Mouse (Mus musculus): ENCODE results near the gene Dtd1. TPM values are rescaled to one million over a fixed set of nuclear protein-coding genes. Genes with fewer than 3 reads are reported as not detected.

Dtd1 gene
- polyA plus RNA-seq, 1 experiment from 2014 or later: 31.4 TPM

GRCm38 (mm10) chr2:144807766-144808754, 208.4 kb downstream of the Dtd1 start:
- Histone ChIP-seq H3K27ac (no peak overlapping the region), H3K4me2 (no peak overlapping the region), H3K27me3 (no peaks in the 10 kb centered on the region), H3K9me3 (replicated peaks) (no peaks in the 10 kb centered on the region), H3K4me1 (replicated peaks) (no peaks in the 10 kb centered on the region), H3K9ac (no peak overlapping the region), H3K36me3 (no peaks in the 10 kb centered on the region), H3K4me3 (replicated peaks) (no peak overlapping the region)
- DNase-seq (no peak), ATAC-seq (ENCODE audit: low read depth) (no peak)
- WGBS (ENCODE audit: insufficient replicate concordance): 44% methylated on average over 15 of the region's 15 CpGs

Small RNA genes lying within 50 kb of the gene (microRNA-seq; reads per million reads assigned to microRNA genes)
- not detected for gene Gm24823

Other genes with a start within 250 kb of the Dtd1 start
- gene Kat14, start 230.9 kb upstream of the Dtd1 start, polyA plus RNA-seq (2015; fragmentation: Nextera tagmentation; extraction: Ambion mirVana): 20.7 and 21.1 TPM in 2 replicates
- gene Pet117, start 230.9 kb upstream of the Dtd1 start, polyA plus RNA-seq (2015; fragmentation: Nextera tagmentation; extraction: Ambion mirVana): 2.8 and 4.4 TPM in 2 replicates
- gene Dzank1, start 72.5 kb upstream of the Dtd1 start, polyA plus RNA-seq (2015; fragmentation: Nextera tagmentation; extraction: Ambion mirVana): 0.01 and 0.02 TPM in 2 replicates
- 9.9 and 13.3 TPM in 2 replicates for gene Polr3f, start 72.2 kb upstream of the Dtd1 start, polyA plus RNA-seq (2015; fragmentation: Nextera tagmentation; extraction: Ambion mirVana)
- gene Rbbp9, start 49.0 kb upstream of the Dtd1 start, polyA plus RNA-seq (2015; fragmentation: Nextera tagmentation; extraction: Ambion mirVana): 10.9 and 12.1 TPM in 2 replicates
- 56.2 and 67.7 TPM in 2 replicates for gene Sec23b, start 43.7 kb upstream of the Dtd1 start, polyA plus RNA-seq (2015; fragmentation: Nextera tagmentation; extraction: Ambion mirVana)
- 27.4 and 29.8 TPM in 2 replicates for gene Smim26, start 5.8 kb upstream of the Dtd1 start, polyA plus RNA-seq (2015; fragmentation: Nextera tagmentation; extraction: Ambion mirVana)
- not detected in 2 replicates for gene Scp2d1, start 223.8 kb downstream of the Dtd1 start, polyA plus RNA-seq (2015; fragmentation: Nextera tagmentation; extraction: Ambion mirVana)